Mouse (Mus musculus): ENCODE results near the gene Rpgrip1l. TPM values are rescaled to one million over a fixed set of nuclear protein-coding genes. Genes with fewer than 3 reads are reported as not detected.

Gene Rpgrip1l
- polyA plus RNA-seq, 1 experiment from 2014 or later: 16.4 TPM

DNA sequence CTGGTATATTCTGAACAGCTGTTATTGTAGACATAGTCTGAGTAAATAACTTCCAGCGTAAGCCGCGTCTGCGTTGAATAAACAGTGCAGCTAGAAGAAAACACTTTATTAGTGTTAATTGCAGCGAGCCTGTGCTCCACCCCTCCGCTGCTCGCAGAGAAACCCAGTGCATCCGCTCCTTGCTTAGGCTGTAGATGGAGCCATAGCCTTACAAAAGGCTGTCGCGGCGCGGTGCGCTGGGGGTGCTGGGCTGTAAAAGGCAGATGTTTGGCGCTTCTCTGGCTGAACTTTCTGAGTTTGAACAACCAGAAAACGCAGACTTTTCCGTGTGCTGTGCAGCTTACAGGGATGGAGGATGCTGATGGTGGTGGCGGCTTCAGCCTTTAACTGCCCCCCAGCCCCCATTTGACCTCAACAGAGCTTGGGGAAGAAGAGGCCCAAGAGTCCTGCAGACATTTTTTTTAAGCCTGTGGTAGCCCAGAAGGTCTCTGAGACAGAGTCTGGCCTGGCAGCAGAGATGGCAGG lies 122.2 kb downstream of the Rpgrip1l start:
- Histone ChIP-seq H3K9ac (peak overlapping the region; percentile 15; the same call in 1 of the 2 replicates), H3K27ac (0 out of 2 replicates have a peak overlapping the region, but pooled peaks have one; percentile 3), H3K4me2 (replicated peaks) (peak overlapping the region; percentile 57), H3K36me3 (no peaks in the 10 kb centered on the region), H3K9me3 (no peaks in the 10 kb centered on the region), H3K4me3 (peak overlapping the region; percentile 22; the same call in 1 of the 2 replicates), H3K27me3 (peaks cover 67% of the 10 kb centered on the region), H3K4me1 (peaks cover 15% of the 10 kb centered on the region)
- WGBS: under 1% methylated on average over 17 of the region's 17 CpGs
- peak; percentile 57 for ATAC-seq (ENCODE audit: low FRiP score, low read depth)

- H3K27me3 ChIP-seq: peaks cover 41% of the 10 kb centered on the region
- WGBS: 59% methylated on average over 11 of the region's 11 CpGs
- peaks cover 6% of the 10 kb centered on the region; the same call in 1 of the 2 replicates for H3K9me3 ChIP-seq
- no peak overlapping the region for H3K27ac ChIP-seq
- H3K4me2 ChIP-seq (replicated peaks): no peak overlapping the region
- H3K36me3 ChIP-seq: no peaks in the 10 kb centered on the region
- no peak overlapping the region for H3K9ac ChIP-seq
- no peak overlapping the region for H3K4me3 ChIP-seq
- no peak for ATAC-seq (ENCODE audit: low FRiP score, low read depth)
- H3K4me1 ChIP-seq: peaks cover 16% of the 10 kb centered on the region
Measured at GRCm38 (mm10) chr8:91188152-91188551, 124.9 kb downstream of the Rpgrip1l start.

DNA sequence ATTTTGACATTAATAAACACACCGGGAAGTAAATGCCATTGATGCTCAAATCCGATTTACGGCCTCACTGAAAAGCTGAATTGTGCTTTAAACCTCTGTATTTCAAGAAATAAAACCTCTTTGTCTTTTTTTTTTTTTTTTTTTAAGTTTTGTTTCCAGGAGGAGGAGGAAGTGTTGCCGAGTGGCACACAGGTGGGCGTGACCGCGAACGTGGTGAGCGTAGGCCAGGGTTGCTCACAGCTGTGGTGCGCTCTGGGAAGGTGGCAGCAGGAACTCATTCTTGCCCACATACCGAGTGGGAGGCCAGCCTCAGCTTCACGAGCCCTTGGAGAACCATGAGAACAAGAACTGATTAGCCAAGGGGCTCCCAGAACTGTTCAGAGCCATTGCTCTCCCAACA lies 126.7 kb downstream of the Rpgrip1l start:
- Histone ChIP-seq H3K9ac (no peak overlapping the region), H3K27me3 (peaks cover 33% of the 10 kb centered on the region), H3K36me3 (no peaks in the 10 kb centered on the region), H3K4me3 (no peak overlapping the region), H3K4me1 (peaks cover 16% of the 10 kb centered on the region), H3K4me2 (replicated peaks) (no peak overlapping the region), H3K9me3 (peaks cover 6% of the 10 kb centered on the region; the same call in 1 of the 2 replicates), H3K27ac (no peak overlapping the region)
- WGBS: 52% methylated on average over 12 of the region's 12 CpGs
- no peak for ATAC-seq (ENCODE audit: low FRiP score, low read depth)

DNA sequence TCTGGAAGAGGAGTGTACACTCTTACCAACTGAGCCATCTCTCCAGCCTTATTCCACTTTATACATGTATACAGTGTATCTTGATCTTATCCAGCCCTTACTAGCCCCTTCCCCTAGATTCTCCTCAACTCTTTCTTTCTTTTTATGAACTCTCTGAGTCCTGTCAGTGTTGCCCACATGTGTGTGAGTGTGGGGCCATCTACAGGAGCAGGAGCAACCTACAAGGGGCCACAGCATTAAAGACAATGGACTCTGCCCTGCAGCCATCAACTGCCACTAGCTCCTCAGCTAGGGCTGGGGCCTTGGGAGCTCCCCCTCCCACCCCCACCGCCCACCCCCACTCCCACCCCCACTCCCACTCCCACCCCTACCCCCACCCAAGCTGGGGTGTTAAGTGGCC lies 135.4 kb downstream of the Rpgrip1l start:
- no peak overlapping the region for H3K4me2 ChIP-seq (replicated peaks)
- peaks cover 14% of the 10 kb centered on the region for H3K27me3 ChIP-seq
- H3K9ac ChIP-seq: no peak overlapping the region
- no peaks in the 10 kb centered on the region for H3K9me3 ChIP-seq
- 50% methylated on average over 1 of the region's 1 CpGs for WGBS
- no peaks in the 10 kb centered on the region for H3K36me3 ChIP-seq
- ATAC-seq (ENCODE audit: low FRiP score, low read depth): no peak
- no peaks in the 10 kb centered on the region for H3K4me1 ChIP-seq
- no peak overlapping the region for H3K27ac ChIP-seq
- H3K4me3 ChIP-seq: no peak overlapping the region

GRCm38 (mm10) chr8:91176176-91176575 lies 136.9 kb downstream of the Rpgrip1l start:
- WGBS: 75% methylated on average over 14 of the region's 14 CpGs
- no peaks in the 10 kb centered on the region for H3K36me3 ChIP-seq
- H3K27ac ChIP-seq: no peak overlapping the region
- no peak for ATAC-seq (ENCODE audit: low FRiP score, low read depth)
- no peak overlapping the region for H3K9ac ChIP-seq
- peaks cover 11% of the 10 kb centered on the region for H3K4me1 ChIP-seq
- no peaks in the 10 kb centered on the region for H3K9me3 ChIP-seq
- no peak overlapping the region for H3K4me3 ChIP-seq
- H3K27me3 ChIP-seq: peaks cover 16% of the 10 kb centered on the region
- no peak overlapping the region for H3K4me2 ChIP-seq (replicated peaks)

DNA sequence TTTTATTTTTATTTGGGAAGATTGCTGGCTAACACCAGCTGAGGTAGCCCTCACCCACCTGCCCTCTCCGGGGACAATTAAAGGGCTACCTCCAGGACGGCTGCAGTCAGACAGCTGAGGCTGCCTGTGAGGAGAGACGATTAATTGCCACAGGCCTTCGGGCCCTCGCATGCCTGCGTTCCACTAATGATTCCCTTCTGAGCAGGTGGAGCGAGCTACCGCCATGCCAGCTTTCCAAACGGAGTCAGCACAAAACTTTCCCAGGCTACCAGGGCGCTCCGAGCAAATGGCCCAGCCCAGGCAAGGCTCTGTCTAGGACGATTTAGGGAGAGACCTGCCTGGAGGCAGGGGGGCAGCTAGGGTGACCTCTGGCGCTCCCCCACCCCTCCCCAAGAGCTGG lies 141.5 kb downstream of the Rpgrip1l start:
- WGBS: 11% methylated on average over 13 of the region's 13 CpGs
- Histone ChIP-seq H3K27me3 (peaks cover 20% of the 10 kb centered on the region), H3K9ac (no peak overlapping the region), H3K4me3 (no peak overlapping the region), H3K36me3 (no peaks in the 10 kb centered on the region), H3K9me3 (no peaks in the 10 kb centered on the region), H3K4me2 (replicated peaks) (peak overlapping the region; percentile 34), H3K27ac (no peak overlapping the region), H3K4me1 (peaks cover 23% of the 10 kb centered on the region)
- peak; percentile 54; the same call in 1 of the 2 replicates for ATAC-seq (ENCODE audit: low FRiP score, low read depth)

DNA sequence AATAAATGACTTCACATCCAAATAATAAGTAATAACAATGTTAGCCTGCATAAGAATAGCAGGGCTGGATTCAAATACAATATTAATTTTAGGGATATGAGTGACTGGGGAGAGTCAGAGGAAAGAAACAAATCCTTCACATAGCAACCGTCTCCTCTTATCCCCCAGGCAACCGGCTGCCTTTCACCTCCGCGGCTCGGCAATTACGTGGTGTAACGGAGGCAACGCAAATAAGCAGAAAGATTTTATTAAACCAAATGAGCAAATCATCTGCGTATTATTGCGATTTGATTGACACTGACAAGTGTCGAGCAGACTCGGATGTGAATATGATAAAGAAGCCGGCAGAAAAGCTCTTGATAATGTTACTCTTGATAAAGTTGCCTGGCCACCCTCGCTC lies 142.1 kb downstream of the Rpgrip1l start:
- 32% methylated on average over 14 of the region's 14 CpGs for WGBS
- ATAC-seq (ENCODE audit: low FRiP score, low read depth): no peak

DNA sequence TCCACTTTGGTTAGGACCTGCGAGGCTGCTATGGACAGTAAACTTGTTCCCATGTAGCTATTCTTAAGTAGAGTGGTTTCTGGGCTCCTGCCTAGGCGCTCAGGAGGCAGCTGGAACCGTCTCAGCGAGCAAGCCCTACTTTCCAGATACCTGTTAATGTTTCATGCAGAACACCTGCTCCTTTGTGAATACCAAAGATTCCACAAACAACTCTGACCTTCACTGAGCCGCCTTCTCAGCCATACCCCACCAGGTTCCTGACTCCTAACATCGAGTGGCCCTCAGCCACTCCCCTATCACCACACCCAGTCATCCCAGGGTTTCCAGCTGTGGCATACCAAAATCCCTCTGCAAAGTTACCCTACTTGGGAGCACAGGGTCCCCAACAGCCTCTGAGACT lies 142.9 kb downstream of the Rpgrip1l start:
- no peak overlapping the region for H3K27ac ChIP-seq
- no peak for ATAC-seq (ENCODE audit: low FRiP score, low read depth)
- no peak overlapping the region for H3K4me3 ChIP-seq
- peaks cover 20% of the 10 kb centered on the region for H3K27me3 ChIP-seq
- H3K9me3 ChIP-seq: peaks cover 3% of the 10 kb centered on the region; the same call in 1 of the 2 replicates
- H3K4me2 ChIP-seq (replicated peaks): no peak overlapping the region
- H3K36me3 ChIP-seq: no peaks in the 10 kb centered on the region
- H3K4me1 ChIP-seq: peaks cover 23% of the 10 kb centered on the region
- 60% methylated on average over 6 of the region's 6 CpGs for WGBS
- no peak overlapping the region for H3K9ac ChIP-seq

More for the DNA sequence above, 142.1 kb downstream of the Rpgrip1l start:
- no peak overlapping the region for H3K4me3 ChIP-seq
- peak overlapping the region; percentile 36; the same call in 1 of the 2 replicates for H3K4me2 ChIP-seq (replicated peaks)
- peaks cover 20% of the 10 kb centered on the region for H3K27me3 ChIP-seq
- H3K9ac ChIP-seq: no peak overlapping the region
- peaks cover 23% of the 10 kb centered on the region for H3K4me1 ChIP-seq
- no peaks in the 10 kb centered on the region for H3K36me3 ChIP-seq
- no peaks in the 10 kb centered on the region for H3K9me3 ChIP-seq
- H3K27ac ChIP-seq: no peak overlapping the region

Other genes with a start within 250 kb of the Rpgrip1l start
- 15.8 and 16.0 TPM in 2 replicates for gene Rbl2, start 243.2 kb downstream of the Rpgrip1l start, polyA plus RNA-seq (2015; fragmentation: Nextera tagmentation; extraction: Ambion mirVana)
- gene Aktip, start 113.3 kb downstream of the Rpgrip1l start, polyA plus RNA-seq (2015; fragmentation: Nextera tagmentation; extraction: Ambion mirVana): 53.4 and 55.2 TPM in 2 replicates
- gene Fto, start 263 bp upstream of the Rpgrip1l start, polyA plus RNA-seq (2015; fragmentation: Nextera tagmentation; extraction: Ambion mirVana): 98.8 and 106 TPM in 2 replicates

Data from limb, embryonic 13.5 days (tissue).